Mouse (Mus musculus) kidney, adult 11 months (tissue): ENCODE measurements at regions not wholly inside any gene's neighbourhood (a gene's known extent, or its start where the extent isn't known, plus 50 kb on each side); places are given as distances from the start of the nearest gene placed in this dataset.

Source experiments
- DNase-seq: peaks from one replicate; pipeline ENCODE4 v3.0.0; 2022

GRCm38 (mm10) chr14:87865216-87866202 lies 449.1 kb downstream of the Tdrd3 start:
- DNase-seq: no peak

GRCm38 (mm10) chr14:87901784-87902183 lies 485.3 kb downstream of the Tdrd3 start:
- DNase-seq: no peak

- no peak for DNase-seq
Measured at GRCm38 (mm10) chr14:87902416-87902815, 486.0 kb downstream of the Tdrd3 start.
